Mouse (Mus musculus) olfactory bulb, adult 2 months (tissue): ENCODE data around the gene Pitpnb.

Source experiments
- CTCF ChIP-seq: fragments of 200-500 bp; IDR thresholded peaks from 2 replicates; pipeline ENCODE4 v1.5.1; 2012; ENCODE audit warnings: low read depth, mild to moderate bottlenecking, low read length, moderate library complexity; ENCODE audit not compliant: insufficient read depth
- POLR2A ChIP-seq: fragments of 200-500 bp; IDR thresholded peaks from 2 replicates; pipeline ENCODE4 v1.6.1; 2012; ENCODE audit warnings: mild to moderate bottlenecking, low read depth, low read length, moderate library complexity; ENCODE audit not compliant: insufficient read depth

DNA sequence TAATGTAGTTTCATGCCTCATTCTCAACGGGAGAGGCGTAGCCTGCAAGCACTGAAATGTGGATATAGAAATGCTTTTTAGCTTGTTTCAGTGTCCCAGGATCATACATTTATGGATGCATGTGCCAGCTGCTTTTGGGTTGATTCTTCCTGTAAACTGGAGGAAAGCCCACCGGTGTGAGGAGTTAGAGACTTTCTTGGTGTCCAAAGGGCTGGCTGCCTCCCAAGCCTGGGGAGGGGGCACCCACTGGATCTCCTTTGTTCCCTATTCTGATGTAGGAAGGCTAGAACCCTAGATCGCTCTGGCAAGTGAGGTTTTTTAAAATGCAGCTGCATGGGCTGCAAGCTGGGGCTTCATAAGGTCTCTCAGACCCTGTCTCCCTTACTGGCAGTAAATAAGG lies 93.1 kb downstream of the Pitpnb start:
- TF ChIP-seq CTCF (no peak), POLR2A (no peak)
